Mouse (Mus musculus) spleen, adult 18-20 months (tissue): ENCODE data around the gene Fbxo3.
"Not testable (repeated sequence)": the region's sequence is repeated elsewhere in the genome, so short reads cannot be mapped to it uniquely, and the experiment has no call there.

ENCODE experiments used
- DNase-seq, 2 experiments: peaks; one replicate each; pipeline ENCODE4 v3.0.0; 2022; ENCODE audit warnings: mixed read lengths in 2 of 2

The Fbxo3 gene

GRCm38 (mm10) chr2:104038236-104038635 is 10.7 kb downstream of the Fbxo3 start:
- no peak for DNase-seq

GRCm38 (mm10) chr2:104041632-104042031 is 14.1 kb downstream of the Fbxo3 start:
- no peak for DNase-seq

GRCm38 (mm10) chr2:104042766-104043165 is 15.2 kb downstream of the Fbxo3 start:
- DNase-seq, result no peak

- DNase-seq, result no peak
Observed at GRCm38 (mm10) chr2:104043624-104044478, 16.3 kb downstream of the Fbxo3 start.

- DNase-seq, result no peak
Observed at GRCm38 (mm10) chr2:104044479-104045080, 17.1 kb downstream of the Fbxo3 start.

GRCm38 (mm10) chr2:104058381-104058780 is 30.9 kb downstream of the Fbxo3 start:
- no peak for DNase-seq

GRCm38 (mm10) chr2:104058954-104059353 is 31.4 kb downstream of the Fbxo3 start:
- DNase-seq, result no peak

GRCm38 (mm10) chr2:104059786-104060185 is 32.3 kb downstream of the Fbxo3 start:
- DNase-seq, result no peak

GRCm38 (mm10) chr2:104060996-104061395 is 33.5 kb downstream of the Fbxo3 start:
- no peak for DNase-seq

- DNase-seq, result no peak
Observed at GRCm38 (mm10) chr2:104062665-104063064, 35.1 kb downstream of the Fbxo3 start.

GRCm38 (mm10) chr2:104064152-104064551 is 36.6 kb downstream of the Fbxo3 start:
- no peak for DNase-seq

GRCm38 (mm10) chr2:104065526-104065925 is 38.0 kb downstream of the Fbxo3 start, which contains the start of gene Gm10912:
Gene Gm10912, plus strand, starts transcription at chr2:104065826.
- DNase-seq, result not testable (repeated sequence)

- not testable (repeated sequence) for DNase-seq
Observed at GRCm38 (mm10) chr2:104068450-104068849, 40.9 kb downstream of the Fbxo3 start, which contains the start of gene Gm10799. Gene Gm10799, minus strand, starts transcription at chr2:104068550.

GRCm38 (mm10) chr2:104069704-104070185 is 42.2 kb downstream of the Fbxo3 start, which contains the start of gene Cd59b:
Gene Cd59b, plus strand, starts transcription at chr2:104069849.
- DNase-seq, result peak; percentile 21 to 52

GRCm38 (mm10) chr2:104078285-104078684 is 50.8 kb downstream of the Fbxo3 start:
- DNase-seq, result not testable (repeated sequence)

- DNase-seq, result not testable (repeated sequence)
Observed at GRCm38 (mm10) chr2:104081436-104082050, 54.0 kb downstream of the Fbxo3 start.

- DNase-seq, result no peak
Observed at GRCm38 (mm10) chr2:104082474-104082873, 55.0 kb downstream of the Fbxo3 start.

GRCm38 (mm10) chr2:104084027-104084426 is 56.5 kb downstream of the Fbxo3 start:
- not testable (repeated sequence) for DNase-seq

- DNase-seq, result not testable (repeated sequence)
Observed at GRCm38 (mm10) chr2:104087562-104087961, 60.0 kb downstream of the Fbxo3 start.

GRCm38 (mm10) chr2:104093305-104093704 is 65.8 kb downstream of the Fbxo3 start:
- DNase-seq, result no peak

GRCm38 (mm10) chr2:104095741-104096213 is 68.3 kb downstream of the Fbxo3 start, which contains the start of gene Cd59a:
Gene Cd59a, plus strand, starts transcription at chr2:104095801.
- peak; percentile 45 to 60 for DNase-seq

- DNase-seq, result no peak
Observed at GRCm38 (mm10) chr2:104096256-104096655, 68.7 kb downstream of the Fbxo3 start.

GRCm38 (mm10) chr2:104096796-104097195 is 69.3 kb downstream of the Fbxo3 start:
- not testable (repeated sequence) for DNase-seq
